Mouse (Mus musculus): ENCODE data around the gene Gpm6a. TPM values are rescaled to one million over a fixed set of nuclear protein-coding genes. Genes with fewer than 3 reads are reported as not detected.

The Gpm6a gene
- polyA plus RNA-seq, 1 experiment from 2014 or later: 3.6 TPM

DNA sequence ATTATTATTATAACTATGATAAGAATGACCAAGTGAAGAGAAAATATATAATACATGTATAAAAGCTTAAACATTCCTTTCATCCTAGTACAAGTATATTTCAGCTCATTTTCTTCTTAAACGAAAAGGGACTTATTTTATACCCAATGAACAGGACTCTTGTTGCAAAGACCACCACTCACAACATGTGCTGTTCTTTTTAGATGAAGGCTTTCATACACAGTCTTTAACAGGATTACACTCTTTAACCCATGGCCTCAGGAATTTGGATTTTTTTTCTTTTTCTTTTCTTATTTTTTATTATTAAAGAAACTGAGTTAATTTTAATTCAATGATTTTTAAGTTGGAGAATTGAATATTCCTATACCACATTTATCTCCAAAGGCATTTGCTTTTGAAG is 20.4 kb downstream of the Gpm6a start:
- Histone ChIP-seq H3K4me2 (ENCODE audit: low read depth, low read length) (no peak overlapping the region), H3K4me3 (ENCODE audit: low read depth, low read length) (no peak overlapping the region), H3K9me3 (ENCODE audit: low read length) (no peaks in the 10 kb centered on the region), H3K36me3 (replicated peaks; ENCODE audit: insufficient read depth, low read length) (no peaks in the 10 kb centered on the region), H3K27me3 (ENCODE audit: insufficient read depth, low read length) (no peaks in the 10 kb centered on the region), H3K27ac (ENCODE audit: low read depth) (no peak overlapping the region), H3K4me1 (ENCODE audit: insufficient read depth) (no peaks in the 10 kb centered on the region), H3K9ac (replicated peaks) (no peak overlapping the region)
- WGBS (ENCODE audit: insufficient replicate concordance): 69% methylated on average over 1 of the region's 1 CpGs
- DNase-seq (no peak), ATAC-seq (no peak)
- no peak for TF ChIP-seq CTCF (IDR thresholded peaks at IDR 0.05; ENCODE audit: low read depth)
- TF ChIP-seq EP300 (IDR thresholded peaks at IDR 0.05; ENCODE audit: low read depth): no peak

DNA sequence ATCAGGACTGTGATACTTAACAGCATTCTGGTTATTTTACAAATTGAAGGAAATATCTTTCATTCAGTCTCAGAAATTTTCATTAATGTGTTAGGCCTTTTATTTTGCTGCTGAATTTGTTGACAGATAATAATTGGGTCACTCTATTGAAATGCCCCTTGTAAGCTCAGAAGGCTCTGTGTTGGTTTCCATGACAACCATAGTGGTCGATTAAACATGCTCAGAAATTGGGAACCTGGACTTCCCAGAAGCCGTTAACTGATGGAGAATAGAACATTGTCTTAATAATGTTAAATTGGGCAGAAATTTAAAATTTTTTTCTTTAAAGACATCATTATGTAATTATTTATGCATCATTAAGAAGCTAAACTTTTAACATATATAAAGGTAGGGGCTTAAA is 20.9 kb downstream of the Gpm6a start:
- DNase-seq: no peak
- Histone ChIP-seq H3K4me3 (ENCODE audit: low read depth, low read length) (no peak overlapping the region), H3K36me3 (replicated peaks; ENCODE audit: insufficient read depth, low read length) (no peaks in the 10 kb centered on the region), H3K27me3 (ENCODE audit: insufficient read depth, low read length) (no peaks in the 10 kb centered on the region), H3K9ac (replicated peaks) (no peak overlapping the region), H3K9me3 (ENCODE audit: low read length) (no peaks in the 10 kb centered on the region), H3K4me1 (ENCODE audit: insufficient read depth) (no peaks in the 10 kb centered on the region), H3K4me2 (ENCODE audit: low read depth, low read length) (no peak overlapping the region), H3K27ac (ENCODE audit: low read depth) (no peak overlapping the region)
- TF ChIP-seq EP300 (IDR thresholded peaks at IDR 0.05; ENCODE audit: low read depth) (no peak), CTCF (IDR thresholded peaks at IDR 0.05; ENCODE audit: low read depth) (no peak)
- 56% methylated on average over 2 of the region's 2 CpGs for WGBS (ENCODE audit: insufficient replicate concordance)
- ATAC-seq: no peak

DNA sequence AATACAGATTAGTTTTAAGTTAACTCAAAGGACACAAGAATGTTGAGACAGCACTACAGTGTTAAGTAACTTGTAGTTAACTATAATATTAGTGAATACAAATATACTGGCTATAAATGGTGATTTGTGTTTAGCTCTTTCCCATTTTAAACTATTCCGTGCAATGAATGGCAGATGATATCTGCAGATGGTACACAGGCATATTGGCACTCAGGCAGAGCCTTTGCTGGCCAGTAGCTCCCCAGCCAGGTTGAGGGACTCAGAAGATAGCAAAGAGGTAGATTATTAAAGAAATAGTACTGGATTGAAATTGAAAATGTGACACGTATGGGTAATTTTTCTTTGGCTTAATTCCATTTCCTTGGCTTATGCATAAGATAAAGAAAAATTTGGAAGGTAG is 21.3 kb downstream of the Gpm6a start:
- Histone ChIP-seq H3K4me2 (ENCODE audit: low read depth, low read length) (no peak overlapping the region), H3K27me3 (ENCODE audit: insufficient read depth, low read length) (no peaks in the 10 kb centered on the region), H3K4me1 (ENCODE audit: insufficient read depth) (no peaks in the 10 kb centered on the region), H3K9ac (replicated peaks) (no peak overlapping the region), H3K27ac (ENCODE audit: low read depth) (no peak overlapping the region), H3K4me3 (ENCODE audit: low read depth, low read length) (no peak overlapping the region), H3K36me3 (replicated peaks; ENCODE audit: insufficient read depth, low read length) (no peaks in the 10 kb centered on the region), H3K9me3 (ENCODE audit: low read length) (no peaks in the 10 kb centered on the region)
- WGBS (ENCODE audit: insufficient replicate concordance): 73% methylated on average over 2 of the region's 2 CpGs
- no peak for ATAC-seq
- no peak for DNase-seq
- no peak for TF ChIP-seq EP300 (IDR thresholded peaks at IDR 0.05; ENCODE audit: low read depth)
- TF ChIP-seq CTCF (IDR thresholded peaks at IDR 0.05; ENCODE audit: low read depth): no peak

DNA sequence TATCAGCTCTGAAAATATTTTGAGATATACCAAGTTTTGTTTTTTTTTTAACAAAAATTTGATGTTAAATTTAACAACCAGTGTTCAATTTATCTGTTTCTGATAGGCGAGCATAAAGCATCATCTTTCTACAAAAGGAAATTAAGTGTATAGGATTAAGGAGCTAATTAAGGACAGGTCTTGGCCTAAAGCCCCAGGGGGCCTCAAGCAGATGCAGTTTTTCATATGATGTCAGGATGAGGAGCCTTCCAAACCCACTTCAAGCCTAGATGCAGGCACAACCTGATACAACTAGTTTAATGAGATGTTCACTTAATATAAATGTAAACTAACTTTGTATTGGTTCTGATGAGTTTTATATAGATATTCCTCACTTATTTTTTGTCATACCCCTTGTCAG is 22.0 kb downstream of the Gpm6a start:
- Histone ChIP-seq H3K27ac (ENCODE audit: low read depth) (no peak overlapping the region), H3K36me3 (replicated peaks; ENCODE audit: insufficient read depth, low read length) (no peaks in the 10 kb centered on the region), H3K9ac (replicated peaks) (no peak overlapping the region), H3K4me3 (ENCODE audit: low read depth, low read length) (no peak overlapping the region), H3K4me2 (ENCODE audit: low read depth, low read length) (no peak overlapping the region), H3K9me3 (ENCODE audit: low read length) (no peaks in the 10 kb centered on the region), H3K4me1 (ENCODE audit: insufficient read depth) (no peaks in the 10 kb centered on the region), H3K27me3 (ENCODE audit: insufficient read depth, low read length) (no peaks in the 10 kb centered on the region)
- no peak for TF ChIP-seq EP300 (IDR thresholded peaks at IDR 0.05; ENCODE audit: low read depth)
- no peak for TF ChIP-seq CTCF (IDR thresholded peaks at IDR 0.05; ENCODE audit: low read depth)
- no peak for ATAC-seq
- 67% methylated on average over 1 of the region's 1 CpGs for WGBS (ENCODE audit: insufficient replicate concordance)
- DNase-seq: no peak

DNA sequence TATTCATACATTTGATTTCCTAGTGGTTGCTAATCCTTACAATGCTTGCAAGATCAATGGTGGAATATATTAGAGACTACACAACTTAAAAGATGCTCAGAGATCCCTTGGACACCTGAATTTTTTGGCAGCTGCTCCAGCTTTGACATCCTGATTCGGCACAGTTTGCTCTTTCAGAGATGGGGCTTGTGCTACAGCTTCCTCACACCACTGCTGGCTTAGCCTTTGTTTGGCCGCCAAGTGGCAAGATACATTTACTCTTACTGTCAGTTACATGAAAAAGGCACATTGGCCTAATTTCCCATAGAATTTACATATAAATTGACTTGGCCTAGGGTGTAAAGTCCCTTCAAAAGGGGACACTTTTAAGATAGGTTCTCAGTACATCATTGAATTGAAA is 32.1 kb downstream of the Gpm6a start:
- H3K9me3 ChIP-seq (ENCODE audit: low read length): no peaks in the 10 kb centered on the region
- no peak for TF ChIP-seq EP300 (IDR thresholded peaks at IDR 0.05; ENCODE audit: low read depth)
- no peak for TF ChIP-seq CTCF (IDR thresholded peaks at IDR 0.05; ENCODE audit: low read depth)
- no peak overlapping the region for H3K4me2 ChIP-seq (ENCODE audit: low read depth, low read length)
- no peak for DNase-seq
- H3K27me3 ChIP-seq (ENCODE audit: insufficient read depth, low read length): no peaks in the 10 kb centered on the region
- H3K27ac ChIP-seq (ENCODE audit: low read depth): no peak overlapping the region
- no peak overlapping the region for H3K9ac ChIP-seq (replicated peaks)
- H3K4me3 ChIP-seq (ENCODE audit: low read depth, low read length): no peak overlapping the region
- WGBS (ENCODE audit: insufficient replicate concordance): 63% methylated on average over 2 of the region's 2 CpGs
- no peaks in the 10 kb centered on the region for H3K4me1 ChIP-seq (ENCODE audit: insufficient read depth)
- H3K36me3 ChIP-seq (replicated peaks; ENCODE audit: insufficient read depth, low read length): no peaks in the 10 kb centered on the region
- ATAC-seq: no peak

DNA sequence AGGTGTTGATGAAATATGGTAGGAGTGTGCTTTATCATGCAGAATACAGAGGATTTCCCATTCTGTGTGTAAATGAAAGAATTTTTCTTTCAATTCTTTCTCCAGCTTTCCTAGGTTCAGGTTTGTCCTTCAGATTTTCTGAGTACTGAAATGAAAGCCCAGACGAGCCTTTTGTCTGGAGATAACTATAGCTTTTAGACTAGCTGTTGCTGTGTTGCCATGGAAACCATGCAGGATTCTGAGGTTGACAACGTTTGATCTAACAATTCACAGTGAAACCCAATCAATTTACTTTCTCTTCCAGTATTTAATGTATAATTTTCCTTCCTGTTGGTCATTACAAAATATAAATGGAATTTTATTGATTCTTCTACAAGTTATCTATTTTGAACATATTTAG is 34.5 kb downstream of the Gpm6a start:
- 31% methylated on average over 2 of the region's 2 CpGs for WGBS (ENCODE audit: insufficient replicate concordance)
- ATAC-seq (no peak), DNase-seq (no peak)
- no peak for TF ChIP-seq EP300 (IDR thresholded peaks at IDR 0.05; ENCODE audit: low read depth)
- no peak for TF ChIP-seq CTCF (IDR thresholded peaks at IDR 0.05; ENCODE audit: low read depth)
- Histone ChIP-seq H3K9ac (replicated peaks) (no peak overlapping the region), H3K9me3 (ENCODE audit: low read length) (no peaks in the 10 kb centered on the region), H3K36me3 (replicated peaks; ENCODE audit: insufficient read depth, low read length) (no peaks in the 10 kb centered on the region), H3K27ac (ENCODE audit: low read depth) (no peak overlapping the region), H3K4me1 (ENCODE audit: insufficient read depth) (no peaks in the 10 kb centered on the region), H3K27me3 (ENCODE audit: insufficient read depth, low read length) (no peaks in the 10 kb centered on the region), H3K4me3 (ENCODE audit: low read depth, low read length) (no peak overlapping the region), H3K4me2 (ENCODE audit: low read depth, low read length) (no peak overlapping the region)

Measured in liver, postnatal 0 days (tissue).